21 mouse cellular contexts compared by ENCODE assay signal in genomic region chr12:103336766-103337165, GRCm38 (mm10). TPM values are rescaled to one million over a fixed set of nuclear protein-coding genes. Genes with fewer than 3 reads are reported as not detected.
DNase-seq lines count a peak whose midpoint lies in the region; ATAC-seq lines count a peak whose summit lies in the region.
"Had no signal": no experiment of that assay in that cellular context is flagged by ENCODE, and none has a peak within 500 bp of the region (broad histone marks: within the 10 kb centered on the region; RNA-seq: fewer than 3 reads in every experiment).

No protein-coding gene starts in this region.

- 38% methylated on average over 3 of the region's 3 CpGs for WGBS in heart, embryonic 10.5 days
- 27% methylated on average over 3 of the region's 3 CpGs for WGBS in heart, embryonic 13.5 days

- H3K9me3 ChIP-seq in heart, embryonic 10.5 days, result no peaks in the 10 kb centered on the region
- H3K9me3 ChIP-seq in megakaryocyte, embryonic 14.5 days, result peaks cover 13% of the 10 kb centered on the region
- H3K9me3 ChIP-seq in heart, embryonic 13.5 days, result no peaks in the 10 kb centered on the region
- H3K9me3 ChIP-seq: forebrain, embryonic 10.5 days; hindbrain, embryonic 15.5 days; limb, embryonic 13.5 days; neural tube, embryonic 12.5 days had no signal

- H3K9ac ChIP-seq in heart, embryonic 13.5 days, result peak overlapping the region; percentile 90
- H3K9ac ChIP-seq: hindbrain, embryonic 15.5 days; limb, embryonic 13.5 days; neural tube, embryonic 12.5 days had no signal

- peaks cover 40% of the 10 kb centered on the region for H3K36me3 ChIP-seq in heart, embryonic 10.5 days
- no peaks in the 10 kb centered on the region for H3K36me3 ChIP-seq in megakaryocyte, embryonic 14.5 days (replicated peaks; ENCODE audit: low read length)
- H3K36me3 ChIP-seq in heart, embryonic 13.5 days, result peaks cover 43% of the 10 kb centered on the region
- H3K36me3 ChIP-seq: forebrain, embryonic 10.5 days; hindbrain, embryonic 15.5 days; limb, embryonic 13.5 days; neural tube, embryonic 12.5 days had no signal

- H3K27ac ChIP-seq in heart, embryonic 10.5 days, result peak overlapping the region; percentile 96
- peak overlapping the region; percentile 97 for H3K27ac ChIP-seq in heart, embryonic 13.5 days (replicated peaks)
- H3K27ac ChIP-seq: forebrain, embryonic 10.5 days; hindbrain, embryonic 15.5 days; limb, embryonic 13.5 days; neural tube, embryonic 12.5 days had no signal

- H3K27me3 ChIP-seq in heart, embryonic 10.5 days (ENCODE audit: insufficient read depth, poor library complexity, severe bottlenecking), result no peaks in the 10 kb centered on the region
- peaks cover 84% of the 10 kb centered on the region for H3K27me3 ChIP-seq in megakaryocyte, embryonic 14.5 days (replicated peaks)
- H3K27me3 ChIP-seq in heart, embryonic 13.5 days (replicated peaks), result no peaks in the 10 kb centered on the region
- H3K27me3 ChIP-seq: hindbrain, embryonic 15.5 days; limb, embryonic 13.5 days; neural tube, embryonic 12.5 days had no signal

- intact Hi-C loops in heart, postnatal 36 days (cut with DNase I), result no loop called here

- H3K4me2 ChIP-seq in heart, embryonic 13.5 days, result peak overlapping the region; percentile 68
- H3K4me2 ChIP-seq: hindbrain, embryonic 15.5 days; neural tube, embryonic 12.5 days had no signal

- DNase-seq in heart, embryonic 10.5 days (ENCODE audit: low spot score), result peak; percentile 92
- no peak for DNase-seq in heart, postnatal 36 days
- DNase-seq in lung, postnatal 25 days (ENCODE audit: low spot score), result no peak
- DNase-seq in right cerebral cortex, adult 2 months (ENCODE audit: low spot score in 2 of 2), result no peak
- DNase-seq: adrenal gland, postnatal 36 days; B cell, adult 2 months; cerebellum, adult 8-10 months; kidney, adult 11 months; lung, postnatal 14 days had no signal

- peak overlapping the region; percentile 69 for H3K4me3 ChIP-seq in heart, embryonic 10.5 days
- peak overlapping the region; percentile 28 for H3K4me3 ChIP-seq in megakaryocyte, embryonic 14.5 days (replicated peaks)
- H3K4me3 ChIP-seq in heart, embryonic 13.5 days, result peak overlapping the region; percentile 60
- H3K4me3 ChIP-seq: forebrain, embryonic 10.5 days; hindbrain, embryonic 15.5 days; limb, embryonic 13.5 days; neural tube, embryonic 12.5 days had no signal

- H3K4me1 ChIP-seq in heart, embryonic 10.5 days, result peaks cover 69% of the 10 kb centered on the region
- H3K4me1 ChIP-seq in megakaryocyte, embryonic 14.5 days, result peaks cover 38% of the 10 kb centered on the region
- peaks cover 58% of the 10 kb centered on the region for H3K4me1 ChIP-seq in heart, embryonic 13.5 days
- H3K4me1 ChIP-seq: hindbrain, embryonic 15.5 days; limb, embryonic 13.5 days; neural tube, embryonic 12.5 days had no signal

- no peak for ATAC-seq in megakaryocyte, adult 5-6 weeks (ENCODE audit: poor library complexity, severe bottlenecking)
- peak; percentile 27 for ATAC-seq in heart, embryonic 13.5 days (ENCODE audit: extremely low read depth, insufficient number of reproducible peaks, low FRiP score, low TSS enrichment)

RNA-seq across cellular contexts. Expression of gene Asb2, which starts 19.0 kb away (rescaled TPM):
- 152 and 312 TPM in 2 replicates for polyA plus RNA-seq in heart, embryonic 10.5 days (2016; fragmentation: Nextera tagmentation; extraction: Ambion mirVana)
- total RNA-seq in heart, postnatal 36 days (2021), result 100 to 1,000 TPM; 370 to 512 TPM
- polyA plus RNA-seq in megakaryocyte, embryonic 14.5 days (2012; ENCODE audit: insufficient read depth, low replicate concordance), result 1.7 TPM in 1 of 2 replicates, not detected in the other
- 0.11 and 0.27 TPM in 2 replicates for total RNA-seq in megakaryocyte, adult 5-6 weeks (2015)
- 0.33 TPM in 1 of 2 replicates, not detected in the other for total RNA-seq in megakaryocyte, adult 5-6 weeks (2017)
- polyA plus RNA-seq in heart, embryonic 13.5 days (2015; fragmentation: Nextera tagmentation; extraction: Ambion mirVana), result 164 and 183 TPM in 2 replicates

RNA-seq across cellular contexts. Expression of gene Fam181a, which starts 26.0 kb away (rescaled TPM):
- not detected in 2 replicates for polyA plus RNA-seq in heart, embryonic 10.5 days (2016; fragmentation: Nextera tagmentation; extraction: Ambion mirVana)
- not detected for total RNA-seq in heart, postnatal 36 days (2021)
- not detected in 2 replicates for polyA plus RNA-seq in megakaryocyte, embryonic 14.5 days (2012; ENCODE audit: insufficient read depth, low replicate concordance)
- total RNA-seq in megakaryocyte, adult 5-6 weeks (2015), result not detected in 2 replicates
- total RNA-seq in megakaryocyte, adult 5-6 weeks (2017), result not detected in 2 replicates
- polyA plus RNA-seq in heart, embryonic 13.5 days (2015; fragmentation: Nextera tagmentation; extraction: Ambion mirVana), result not detected in 2 replicates
- total RNA-seq: adrenal gland, postnatal 36 days; gastrocnemius, adult 8-10 months; heart, adult 18-20 months had no signal
- polyA plus RNA-seq: kidney, embryonic 16.5 days; large intestine, adult 2 months; liver, embryonic 16.5 days had no signal

RNA-seq across cellular contexts. Expression of gene Otub2, which starts 51.7 kb away (rescaled TPM):
- 22.5 and 26.0 TPM in 2 replicates for polyA plus RNA-seq in heart, embryonic 10.5 days (2016; fragmentation: Nextera tagmentation; extraction: Ambion mirVana)
- 1 to 10 TPM; 2.6 to 4.5 TPM for total RNA-seq in heart, postnatal 36 days (2021)
- polyA plus RNA-seq in megakaryocyte, embryonic 14.5 days (2012; ENCODE audit: insufficient read depth, low replicate concordance), result 0.66 and 0.79 TPM in 2 replicates
- 1.1 and 1.4 TPM in 2 replicates for total RNA-seq in megakaryocyte, adult 5-6 weeks (2015)
- 0.77 and 1.1 TPM in 2 replicates for total RNA-seq in megakaryocyte, adult 5-6 weeks (2017)
- polyA plus RNA-seq in heart, embryonic 13.5 days (2015; fragmentation: Nextera tagmentation; extraction: Ambion mirVana), result 13.8 and 15.8 TPM in 2 replicates

Comparison
In these comparisons a context has a peak if more than half of its experiments do, and no peak if none do; other contexts are left out.
1. RNA of gene Asb2, which starts 19.0 kb away (polyA plus RNA-seq): 164 to 183 TPM in heart, embryonic 13.5 days and 152 to 312 TPM in heart, embryonic 10.5 days; 1.7 TPM in megakaryocyte, embryonic 14.5 days; every median in the first group is over 10 times any median in the second.
2. Peak in every context shown above with its lines, with median percentiles within 50 percentile points of each other: H3K4me3 ChIP-seq.